Mouse (Mus musculus) small intestine, adult 2 months (tissue): ENCODE results near the gene Cdc42se2.

Experiments
- CTCF ChIP-seq: fragments of 200-500 bp; IDR thresholded peaks from 2 replicates; pipeline ENCODE4 v1.5.1; 2012; ENCODE audit warnings: low read depth, mild to moderate bottlenecking, control low read depth, inconsistent platforms, low read length, moderate library complexity, mixed read lengths; ENCODE audit not compliant: insufficient replicate concordance, insufficient read length; ENCODE audit errors: extremely low read depth
- POLR2A ChIP-seq: fragments of 200-500 bp; IDR thresholded peaks from 2 replicates; pipeline ENCODE4 v1.6.1; 2012; ENCODE audit warnings: low read depth, mild to moderate bottlenecking, control low read depth, inconsistent platforms, low read length, moderate library complexity

GRCm38 (mm10) chr11:54739012-54739750, 48.3 kb downstream of the Cdc42se2 start:
- TF ChIP-seq POLR2A (no peak), CTCF (no peak)
